Mouse (Mus musculus): ENCODE measurements around the gene Ap2a2. TPM values are rescaled to one million over a fixed set of nuclear protein-coding genes. Genes with fewer than 3 reads are reported as not detected.
"Not testable (repeated sequence)": the region's sequence is repeated elsewhere in the genome, so short reads cannot be mapped to it uniquely, and the experiment has no call there.

Gene Ap2a2
- polyA plus RNA-seq, 1 experiment from 2014 or later = 42.6 TPM

- peak; percentile 58 for ATAC-seq
- WGBS = 55% methylated on average over 4 of the region's 4 CpGs
These were observed 23.3 kb downstream of the Ap2a2 start for GRCm38 (mm10) chr7:141585288-141585687.

GRCm38 (mm10) chr7:141585881-141586280, 23.9 kb downstream of the Ap2a2 start:
- WGBS = 100% methylated on average over 1 of the region's 1 CpGs
- H3K4me2 ChIP-seq (replicated peaks; ENCODE audit: low read depth, low read length) = no peak overlapping the region
- H3K9ac ChIP-seq (replicated peaks; ENCODE audit: low read depth) = no peak overlapping the region
- no peak overlapping the region for H3K4me3 ChIP-seq (ENCODE audit: low read depth, low read length)
- peaks cover 21% of the 10 kb centered on the region for H3K36me3 ChIP-seq (ENCODE audit: insufficient read depth, low read length)
- H3K4me1 ChIP-seq (ENCODE audit: insufficient read depth, low read depth, low read length) = no peaks in the 10 kb centered on the region
- H3K27ac ChIP-seq (ENCODE audit: low read length) = no peak overlapping the region
- H3K9me3 ChIP-seq (ENCODE audit: low read length) = no peaks in the 10 kb centered on the region
- no peak for DNase-seq (ENCODE audit: low spot score)
- no peaks in the 10 kb centered on the region for H3K27me3 ChIP-seq (replicated peaks; ENCODE audit: insufficient read depth, low read length)
- ATAC-seq = no peak
- no peak for TF ChIP-seq EP300 (IDR thresholded peaks at IDR 0.05)
- TF ChIP-seq CTCF (IDR thresholded peaks at IDR 0.05) = no peak

More at GRCm38 (mm10) chr7:141585288-141585687, 23.3 kb downstream of the Ap2a2 start:
- Histone ChIP-seq H3K9ac (replicated peaks; ENCODE audit: low read depth) (no peak overlapping the region), H3K27me3 (replicated peaks; ENCODE audit: insufficient read depth, low read length) (no peaks in the 10 kb centered on the region), H3K36me3 (ENCODE audit: insufficient read depth, low read length) (peaks cover 15% of the 10 kb centered on the region), H3K4me1 (ENCODE audit: insufficient read depth, low read depth, low read length) (no peaks in the 10 kb centered on the region), H3K9me3 (ENCODE audit: low read length) (no peaks in the 10 kb centered on the region), H3K4me2 (replicated peaks; ENCODE audit: low read depth, low read length) (no peak overlapping the region), H3K27ac (ENCODE audit: low read length) (no peak overlapping the region), H3K4me3 (ENCODE audit: low read depth, low read length) (no peak overlapping the region)
- no peak for TF ChIP-seq EP300 (IDR thresholded peaks at IDR 0.05)
- TF ChIP-seq CTCF (IDR thresholded peaks at IDR 0.05) = no peak
- DNase-seq (ENCODE audit: low spot score) = peak; percentile 32

GRCm38 (mm10) chr7:141588890-141589289, 26.9 kb downstream of the Ap2a2 start:
- 67% methylated on average over 6 of the region's 6 CpGs for WGBS
- ATAC-seq = no peak
- no peak overlapping the region for H3K27ac ChIP-seq (ENCODE audit: low read length)

DNA sequence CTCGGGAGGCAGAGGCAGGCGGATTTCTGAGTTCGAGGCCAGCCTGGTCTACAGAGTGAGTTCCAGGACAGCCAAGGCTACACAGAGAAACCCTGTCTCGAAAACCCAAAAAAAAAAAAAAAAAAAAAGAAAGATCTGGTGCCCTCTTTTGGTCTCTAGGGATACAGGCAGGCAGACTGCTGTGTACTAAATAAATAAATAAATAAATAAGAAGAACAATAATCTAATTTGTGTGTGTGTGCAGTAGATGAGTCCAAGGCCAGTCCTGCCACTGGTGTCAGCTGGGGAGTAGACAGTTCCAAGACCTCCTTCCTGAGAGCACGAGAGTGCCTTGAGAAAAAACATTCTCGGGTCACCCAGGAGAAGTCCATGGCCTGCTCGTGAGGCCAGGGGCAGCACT, 28.3 kb downstream of the Ap2a2 start:
- not testable (repeated sequence) for ATAC-seq; H3K27ac ChIP-seq (ENCODE audit: low read length); H3K4me1 ChIP-seq (ENCODE audit: insufficient read depth, low read depth, low read length); H3K9me3 ChIP-seq (ENCODE audit: low read length); H3K4me3 ChIP-seq (ENCODE audit: low read depth, low read length); H3K9ac ChIP-seq (replicated peaks; ENCODE audit: low read depth); DNase-seq (ENCODE audit: low spot score); H3K4me2 ChIP-seq (replicated peaks; ENCODE audit: low read depth, low read length); H3K27me3 ChIP-seq (replicated peaks; ENCODE audit: insufficient read depth, low read length)
- 93% methylated on average over 6 of the region's 7 CpGs for WGBS
- H3K36me3 ChIP-seq (ENCODE audit: insufficient read depth, low read length) = peaks cover 24% of the 10 kb centered on the region

More at GRCm38 (mm10) chr7:141588890-141589289, 26.9 kb downstream of the Ap2a2 start:
- no peak for DNase-seq (ENCODE audit: low spot score)
- H3K9me3 ChIP-seq (ENCODE audit: low read length) = no peaks in the 10 kb centered on the region
- H3K36me3 ChIP-seq (ENCODE audit: insufficient read depth, low read length) = peaks cover 24% of the 10 kb centered on the region
- no peaks in the 10 kb centered on the region for H3K27me3 ChIP-seq (replicated peaks; ENCODE audit: insufficient read depth, low read length)
- no peak for TF ChIP-seq CTCF (IDR thresholded peaks at IDR 0.05)
- TF ChIP-seq EP300 (IDR thresholded peaks at IDR 0.05) = no peak
- no peaks in the 10 kb centered on the region for H3K4me1 ChIP-seq (ENCODE audit: insufficient read depth, low read depth, low read length)
- H3K9ac ChIP-seq (replicated peaks; ENCODE audit: low read depth) = no peak overlapping the region
- no peak overlapping the region for H3K4me2 ChIP-seq (replicated peaks; ENCODE audit: low read depth, low read length)
- H3K4me3 ChIP-seq (ENCODE audit: low read depth, low read length) = no peak overlapping the region

- DNase-seq (ENCODE audit: low spot score) (no peak), ATAC-seq (no peak)
- Histone ChIP-seq H3K4me1 (ENCODE audit: insufficient read depth, low read depth, low read length) (no peaks in the 10 kb centered on the region), H3K27ac (ENCODE audit: low read length) (no peak overlapping the region), H3K27me3 (replicated peaks; ENCODE audit: insufficient read depth, low read length) (no peaks in the 10 kb centered on the region), H3K4me3 (ENCODE audit: low read depth, low read length) (no peak overlapping the region), H3K9ac (replicated peaks; ENCODE audit: low read depth) (no peak overlapping the region), H3K36me3 (ENCODE audit: insufficient read depth, low read length) (peaks cover 24% of the 10 kb centered on the region), H3K9me3 (ENCODE audit: low read length) (no peaks in the 10 kb centered on the region), H3K4me2 (replicated peaks; ENCODE audit: low read depth, low read length) (no peak overlapping the region)
- TF ChIP-seq CTCF (IDR thresholded peaks at IDR 0.05) = no peak
- no peak for TF ChIP-seq EP300 (IDR thresholded peaks at IDR 0.05)
- 90% methylated on average over 8 of the region's 8 CpGs for whole genome bisulfite sequencing
These were observed 29.0 kb downstream of the Ap2a2 start for GRCm38 (mm10) chr7:141590959-141591358.

DNA sequence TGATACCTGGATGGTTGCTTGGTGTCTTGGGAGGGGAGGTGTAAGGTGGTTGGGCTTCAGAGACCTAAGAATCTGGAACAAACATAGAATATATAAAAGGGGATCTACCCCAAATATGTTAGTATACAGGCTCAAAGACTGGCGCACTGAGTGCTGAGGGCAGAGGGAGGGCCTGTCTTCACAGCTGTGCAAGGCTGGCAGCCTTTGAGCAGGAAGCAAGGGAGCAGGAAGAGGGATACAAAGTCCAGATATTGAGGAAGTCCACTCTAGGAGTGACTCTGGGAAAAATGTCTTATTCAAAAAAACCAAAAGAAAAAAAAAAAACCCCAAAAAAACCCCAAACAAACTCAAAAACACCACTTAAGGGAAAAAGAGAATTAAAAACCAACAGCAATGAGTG, 30.1 kb downstream of the Ap2a2 start:
- ATAC-seq (no peak), DNase-seq (ENCODE audit: low spot score) (no peak)
- no peak for TF ChIP-seq CTCF (IDR thresholded peaks at IDR 0.05)
- no peak for TF ChIP-seq EP300 (IDR thresholded peaks at IDR 0.05)
- no peak overlapping the region for H3K27ac ChIP-seq (ENCODE audit: low read length)
- no peak overlapping the region for H3K4me3 ChIP-seq (ENCODE audit: low read depth, low read length)
- H3K27me3 ChIP-seq (replicated peaks; ENCODE audit: insufficient read depth, low read length) = no peaks in the 10 kb centered on the region
- H3K4me1 ChIP-seq (ENCODE audit: insufficient read depth, low read depth, low read length) = no peaks in the 10 kb centered on the region
- no peak overlapping the region for H3K4me2 ChIP-seq (replicated peaks; ENCODE audit: low read depth, low read length)
- H3K9me3 ChIP-seq (ENCODE audit: low read length) = no peaks in the 10 kb centered on the region
- 68% methylated on average over 1 of the region's 1 CpGs for WGBS
- no peak overlapping the region for H3K9ac ChIP-seq (replicated peaks; ENCODE audit: low read depth)
- peaks cover 24% of the 10 kb centered on the region for H3K36me3 ChIP-seq (ENCODE audit: insufficient read depth, low read length)

DNA sequence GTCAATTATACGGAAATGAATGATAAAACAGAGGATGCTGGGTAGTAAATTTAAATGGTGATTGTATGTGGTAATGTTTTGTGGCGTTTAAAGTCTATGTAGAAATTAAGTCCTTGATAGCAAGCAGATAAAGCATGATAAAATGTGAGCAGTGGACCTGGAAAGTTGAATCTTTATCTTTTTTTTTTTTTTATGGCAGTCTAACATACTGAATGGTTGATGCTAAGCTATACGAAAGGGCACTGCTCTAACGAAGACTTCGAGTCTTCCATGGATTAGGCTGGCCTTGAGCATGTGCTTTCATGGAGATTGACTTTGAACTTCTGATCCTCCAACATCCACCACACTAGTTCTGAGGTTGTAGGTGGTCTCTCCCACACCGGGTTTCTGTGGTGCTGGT, 31.1 kb downstream of the Ap2a2 start:
- Histone ChIP-seq H3K9ac (replicated peaks; ENCODE audit: low read depth) (no peak overlapping the region), H3K4me1 (ENCODE audit: insufficient read depth, low read depth, low read length) (no peaks in the 10 kb centered on the region), H3K9me3 (ENCODE audit: low read length) (no peaks in the 10 kb centered on the region), H3K4me3 (ENCODE audit: low read depth, low read length) (no peak overlapping the region), H3K27ac (ENCODE audit: low read length) (no peak overlapping the region), H3K27me3 (replicated peaks; ENCODE audit: insufficient read depth, low read length) (no peaks in the 10 kb centered on the region), H3K36me3 (ENCODE audit: insufficient read depth, low read length) (peaks cover 24% of the 10 kb centered on the region), H3K4me2 (replicated peaks; ENCODE audit: low read depth, low read length) (no peak overlapping the region)
- ATAC-seq (no peak), DNase-seq (ENCODE audit: low spot score) (no peak)
- TF ChIP-seq EP300 (IDR thresholded peaks at IDR 0.05) = no peak
- TF ChIP-seq CTCF (IDR thresholded peaks at IDR 0.05) = no peak
- 91% methylated on average over 6 of the region's 6 CpGs for WGBS
